Mouse (Mus musculus) neutrophil, adult 5-6 weeks (primary cell): ENCODE data around the gene Lcn5. TPM values are rescaled to one million over a fixed set of nuclear protein-coding genes. Genes with fewer than 3 reads are reported as not detected.

Experiments
- ATAC-seq: fragments of 151-379, 151-347 bp; 2 replicates; pipeline ENCODE4 v1.8.0; 2017; ENCODE audit warnings: mild to moderate bottlenecking, moderate TSS enrichment; ENCODE audit not compliant: insufficient number of reproducible peaks, poor library complexity, low FRiP score, severe bottlenecking; ENCODE audit errors: extremely low read depth
- total RNA-seq: library from RNA; stranded (forward); fragments of 200-1000 nt; gene quantifications from 2 replicates; pipeline ENCODE4 v1.2.3, GENCODE M21; 2017

Gene Lcn5
- not detected in 2 replicates for total RNA-seq

- no peak for ATAC-seq
Observed at GRCm38 (mm10) chr2:25657652-25658051, at the start of gene Lcn5. Gene Lcn5 (plus strand): TSS chr2:25657952.

- no peak for ATAC-seq
Observed at GRCm38 (mm10) chr2:25608671-25609070, 49.1 kb upstream of the Lcn5 start.

GRCm38 (mm10) chr2:25616398-25616797, 41.4 kb upstream of the Lcn5 start:
- no peak for ATAC-seq

GRCm38 (mm10) chr2:25617578-25617977, 40.2 kb upstream of the Lcn5 start, which contains the start of gene Ccdc183:
Gene Ccdc183 (minus strand): TSS chr2:25617678.
- ATAC-seq: no peak

GRCm38 (mm10) chr2:25620386-25620785, 37.4 kb upstream of the Lcn5 start:
- ATAC-seq: no peak

- ATAC-seq: no peak
Observed at GRCm38 (mm10) chr2:25620852-25621228, 36.9 kb upstream of the Lcn5 start.

GRCm38 (mm10) chr2:25621229-25622200, 36.2 kb upstream of the Lcn5 start, which contains the start of gene Tmem141:
Gene Tmem141 (minus strand): TSS chr2:25622005.
- peak; percentile 17; the same call in 1 of the 2 replicates for ATAC-seq

GRCm38 (mm10) chr2:25625986-25626385, 31.8 kb upstream of the Lcn5 start:
- ATAC-seq: no peak

- no peak for ATAC-seq
Observed at GRCm38 (mm10) chr2:25627811-25628210, 29.9 kb upstream of the Lcn5 start, which contains the start of gene Fcna. Gene Fcna (minus strand): TSS chr2:25628030.

GRCm38 (mm10) chr2:25628738-25629137, 29.0 kb upstream of the Lcn5 start:
- no peak for ATAC-seq

GRCm38 (mm10) chr2:25633616-25634015, 24.1 kb upstream of the Lcn5 start:
- ATAC-seq: no peak

GRCm38 (mm10) chr2:25634046-25634445, 23.7 kb upstream of the Lcn5 start:
- no peak for ATAC-seq

- ATAC-seq: no peak
Observed at GRCm38 (mm10) chr2:25639890-25640289, 17.9 kb upstream of the Lcn5 start.

GRCm38 (mm10) chr2:25652902-25653301, 4.8 kb upstream of the Lcn5 start, which contains the start of gene Lcn8:
Gene Lcn8 (plus strand): TSS chr2:25653120.
- ATAC-seq: no peak

- ATAC-seq: no peak
Observed at GRCm38 (mm10) chr2:25654502-25654901, 3.2 kb upstream of the Lcn5 start.

GRCm38 (mm10) chr2:25656691-25657090, 1.1 kb upstream of the Lcn5 start:
- no peak for ATAC-seq

- no peak for ATAC-seq
Observed at GRCm38 (mm10) chr2:25657246-25657645, 506 bp upstream of the Lcn5 start.

GRCm38 (mm10) chr2:25660279-25660678, 2.5 kb downstream of the Lcn5 start:
- ATAC-seq: no peak

GRCm38 (mm10) chr2:25661245-25661970, 3.7 kb downstream of the Lcn5 start:
- ATAC-seq: no peak

- ATAC-seq: no peak
Observed at GRCm38 (mm10) chr2:25663511-25663910, 5.8 kb downstream of the Lcn5 start.
